Mouse (Mus musculus): ENCODE results near the gene Ttc3. TPM values are rescaled to one million over a fixed set of nuclear protein-coding genes. Genes with fewer than 3 reads are reported as not detected.
A peak's percentile ranks its signal among the peaks of the same experiment; 100 is the strongest.

The Ttc3 gene
- polyA plus RNA-seq, 1 experiment from 2014 or later, result 101 TPM

DNA sequence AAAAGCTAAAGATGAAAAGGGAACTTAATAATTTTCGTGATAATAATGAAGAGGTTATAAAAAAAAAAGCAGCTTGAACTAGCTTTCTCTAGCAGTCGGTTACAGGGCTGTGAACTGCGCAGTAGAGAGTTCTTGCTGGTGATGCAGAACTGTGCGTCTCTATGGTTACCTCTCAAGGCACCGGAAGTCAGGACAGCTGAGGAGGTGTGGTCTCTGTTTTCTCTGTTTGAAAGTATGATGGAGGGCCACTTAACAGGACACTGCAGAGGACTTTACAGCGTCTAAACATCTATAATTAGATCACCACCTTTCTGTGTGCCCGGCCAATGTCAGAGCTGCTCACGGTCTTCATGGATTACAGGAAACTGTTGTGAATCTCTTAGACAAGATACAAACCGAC lies 16.0 kb upstream of the Ttc3 start:
- H3K9me3 ChIP-seq (ENCODE audit: control insufficient read depth, low read length), result no peaks in the 10 kb centered on the region
- no peaks in the 10 kb centered on the region for H3K36me3 ChIP-seq (ENCODE audit: control insufficient read depth, insufficient read depth, low read length)
- DNase-seq (ENCODE audit: low spot score) (no peak), ATAC-seq (replicated peaks; ENCODE audit: low FRiP score) (no peak)
- H3K27ac ChIP-seq (ENCODE audit: low read depth, low read length), result no peak overlapping the region
- H3K27me3 ChIP-seq (replicated peaks; ENCODE audit: control insufficient read depth, insufficient read depth, low read length), result no peaks in the 10 kb centered on the region
- H3K9ac ChIP-seq (ENCODE audit: low read depth, low read length), result no peak overlapping the region
- no peak overlapping the region for H3K4me3 ChIP-seq (ENCODE audit: low read depth, low read length)
- H3K4me2 ChIP-seq, result no peak overlapping the region
- WGBS, result 41% methylated on average over 9 of the region's 9 CpGs
- peaks cover 6% of the 10 kb centered on the region; the same call in 1 of the 2 replicates for H3K4me1 ChIP-seq (replicated peaks; ENCODE audit: control insufficient read depth, insufficient read depth, low read length)

DNA sequence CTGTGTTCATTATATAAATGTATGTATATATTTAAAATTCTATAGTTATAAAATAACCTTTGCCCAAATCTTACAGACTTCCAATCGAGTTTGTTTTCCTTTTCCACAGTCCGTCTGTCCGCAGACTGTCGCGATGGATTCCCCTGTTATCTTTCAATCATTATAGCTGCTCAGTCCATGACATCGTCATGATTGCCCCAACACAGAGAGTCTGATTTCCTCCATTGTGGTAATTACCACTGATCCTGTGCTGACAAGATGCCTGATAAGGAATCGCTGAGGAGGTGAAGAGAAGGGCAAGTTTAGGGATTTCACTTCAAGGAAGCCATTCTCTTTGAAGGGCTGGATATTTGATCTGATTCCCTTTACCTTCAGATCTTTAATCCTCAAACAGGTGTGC lies 14.4 kb upstream of the Ttc3 start:
- Histone ChIP-seq H3K9me3 (ENCODE audit: control insufficient read depth, low read length) (no peaks in the 10 kb centered on the region), H3K36me3 (ENCODE audit: control insufficient read depth, insufficient read depth, low read length) (no peaks in the 10 kb centered on the region), H3K4me1 (replicated peaks; ENCODE audit: control insufficient read depth, insufficient read depth, low read length) (peaks cover 6% of the 10 kb centered on the region; the same call in 1 of the 2 replicates), H3K9ac (ENCODE audit: low read depth, low read length) (no peak overlapping the region), H3K27ac (ENCODE audit: low read depth, low read length) (no peak overlapping the region), H3K4me3 (ENCODE audit: low read depth, low read length) (no peak overlapping the region), H3K27me3 (replicated peaks; ENCODE audit: control insufficient read depth, insufficient read depth, low read length) (no peaks in the 10 kb centered on the region), H3K4me2 (no peak overlapping the region)
- DNase-seq (ENCODE audit: low spot score) (no peak), ATAC-seq (replicated peaks; ENCODE audit: low FRiP score) (no peak)
- 41% methylated on average over 7 of the region's 7 CpGs for WGBS

- ATAC-seq (replicated peaks; ENCODE audit: low FRiP score), result no peak
These were observed 13.5 kb upstream of the Ttc3 start for GRCm38 (mm10) chr16:94356776-94357494.

GRCm38 (mm10) chr16:94358091-94358490 lies 12.3 kb upstream of the Ttc3 start:
- no peaks in the 10 kb centered on the region for H3K36me3 ChIP-seq (ENCODE audit: control insufficient read depth, insufficient read depth, low read length)
- H3K4me2 ChIP-seq, result 0 out of 2 replicates have a peak overlapping the region, but pooled peaks have one; percentile 8
- H3K27me3 ChIP-seq (replicated peaks; ENCODE audit: control insufficient read depth, insufficient read depth, low read length), result no peaks in the 10 kb centered on the region
- DNase-seq (ENCODE audit: low spot score) (no peak), ATAC-seq (replicated peaks; ENCODE audit: low FRiP score) (peak; percentile 81)
- H3K4me1 ChIP-seq (replicated peaks; ENCODE audit: control insufficient read depth, insufficient read depth, low read length), result peaks cover 10% of the 10 kb centered on the region
- H3K9ac ChIP-seq (ENCODE audit: low read depth, low read length), result no peak overlapping the region
- no peak overlapping the region for H3K27ac ChIP-seq (ENCODE audit: low read depth, low read length)
- H3K4me3 ChIP-seq (ENCODE audit: low read depth, low read length), result no peak overlapping the region
- no peaks in the 10 kb centered on the region for H3K9me3 ChIP-seq (ENCODE audit: control insufficient read depth, low read length)
- 48% methylated on average over 3 of the region's 3 CpGs for WGBS

More at GRCm38 (mm10) chr16:94356776-94357494, 13.5 kb upstream of the Ttc3 start:
- H3K4me2 ChIP-seq, result no peak overlapping the region
- DNase-seq (ENCODE audit: low spot score), result no peak
- no peak overlapping the region for H3K27ac ChIP-seq (ENCODE audit: low read depth, low read length)
- H3K9ac ChIP-seq (ENCODE audit: low read depth, low read length), result no peak overlapping the region
- H3K4me3 ChIP-seq (ENCODE audit: low read depth, low read length), result no peak overlapping the region
- no peaks in the 10 kb centered on the region for H3K9me3 ChIP-seq (ENCODE audit: control insufficient read depth, low read length)
- no peaks in the 10 kb centered on the region for H3K27me3 ChIP-seq (replicated peaks; ENCODE audit: control insufficient read depth, insufficient read depth, low read length)
- H3K36me3 ChIP-seq (ENCODE audit: control insufficient read depth, insufficient read depth, low read length), result no peaks in the 10 kb centered on the region
- 65% methylated on average over 11 of the region's 11 CpGs for WGBS
- peaks cover 7% of the 10 kb centered on the region for H3K4me1 ChIP-seq (replicated peaks; ENCODE audit: control insufficient read depth, insufficient read depth, low read length)

DNA sequence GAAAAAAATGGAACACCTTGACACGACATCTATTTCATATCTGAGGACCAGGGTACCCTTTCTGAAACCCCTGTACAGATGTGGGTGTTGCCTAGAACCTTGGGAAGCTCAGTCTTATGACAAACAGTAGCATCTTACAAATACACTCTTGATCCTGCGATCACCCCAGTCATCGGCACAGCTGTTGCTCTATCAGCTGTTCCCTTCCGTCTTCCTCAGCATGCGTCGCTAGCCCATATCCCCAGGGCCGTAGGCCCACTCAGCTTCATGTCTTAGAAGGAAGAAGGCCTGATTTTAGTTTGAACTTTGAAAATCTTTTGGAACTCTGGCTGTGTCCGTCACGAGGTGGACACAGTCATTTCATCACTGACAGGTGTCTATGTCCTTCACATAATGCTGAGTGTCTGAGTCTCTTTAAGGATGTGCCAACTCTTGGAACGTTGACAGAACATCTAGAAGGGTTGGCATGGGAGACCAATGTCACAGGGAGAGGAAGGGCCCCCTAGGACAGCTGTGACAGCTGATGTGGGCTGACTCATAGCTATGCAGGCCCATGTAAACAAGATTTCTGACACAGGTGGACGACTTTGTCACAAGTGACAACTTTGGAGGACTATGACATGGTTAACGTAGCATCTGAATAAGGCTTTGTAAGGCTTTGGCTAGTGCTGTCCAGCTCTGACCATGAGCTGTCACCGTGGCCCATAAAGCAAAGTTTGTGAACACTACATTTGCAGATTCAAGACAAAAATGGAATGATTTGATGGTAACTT lies 9.7 kb upstream of the Ttc3 start:
- ATAC-seq (replicated peaks; ENCODE audit: low FRiP score) (no peak), DNase-seq (ENCODE audit: low spot score) (no peak)
- Histone ChIP-seq H3K36me3 (ENCODE audit: control insufficient read depth, insufficient read depth, low read length) (no peaks in the 10 kb centered on the region), H3K9me3 (ENCODE audit: control insufficient read depth, low read length) (no peaks in the 10 kb centered on the region), H3K27me3 (replicated peaks; ENCODE audit: control insufficient read depth, insufficient read depth, low read length) (no peaks in the 10 kb centered on the region), H3K4me2 (no peak overlapping the region), H3K27ac (ENCODE audit: low read depth, low read length) (no peak overlapping the region), H3K4me1 (replicated peaks; ENCODE audit: control insufficient read depth, insufficient read depth, low read length) (peaks cover 10% of the 10 kb centered on the region), H3K9ac (ENCODE audit: low read depth, low read length) (no peak overlapping the region), H3K4me3 (ENCODE audit: low read depth, low read length) (no peak overlapping the region)
- 86% methylated on average over 13 of the region's 13 CpGs for WGBS

GRCm38 (mm10) chr16:94362174-94362873 lies 8.1 kb upstream of the Ttc3 start:
- Histone ChIP-seq H3K4me1 (replicated peaks; ENCODE audit: control insufficient read depth, insufficient read depth, low read length) (peaks cover 10% of the 10 kb centered on the region), H3K4me3 (ENCODE audit: low read depth, low read length) (no peak overlapping the region), H3K4me2 (no peak overlapping the region), H3K36me3 (ENCODE audit: control insufficient read depth, insufficient read depth, low read length) (no peaks in the 10 kb centered on the region; the same call in 1 of the 2 replicates), H3K27ac (ENCODE audit: low read depth, low read length) (no peak overlapping the region), H3K9ac (ENCODE audit: low read depth, low read length) (no peak overlapping the region), H3K27me3 (replicated peaks; ENCODE audit: control insufficient read depth, insufficient read depth, low read length) (no peaks in the 10 kb centered on the region), H3K9me3 (ENCODE audit: control insufficient read depth, low read length) (no peaks in the 10 kb centered on the region)
- DNase-seq (ENCODE audit: low spot score) (no peak), ATAC-seq (replicated peaks; ENCODE audit: low FRiP score) (no peak; the same call in 1 of the 2 replicates)
- WGBS, result 48% methylated on average over 10 of the region's 10 CpGs

DNA sequence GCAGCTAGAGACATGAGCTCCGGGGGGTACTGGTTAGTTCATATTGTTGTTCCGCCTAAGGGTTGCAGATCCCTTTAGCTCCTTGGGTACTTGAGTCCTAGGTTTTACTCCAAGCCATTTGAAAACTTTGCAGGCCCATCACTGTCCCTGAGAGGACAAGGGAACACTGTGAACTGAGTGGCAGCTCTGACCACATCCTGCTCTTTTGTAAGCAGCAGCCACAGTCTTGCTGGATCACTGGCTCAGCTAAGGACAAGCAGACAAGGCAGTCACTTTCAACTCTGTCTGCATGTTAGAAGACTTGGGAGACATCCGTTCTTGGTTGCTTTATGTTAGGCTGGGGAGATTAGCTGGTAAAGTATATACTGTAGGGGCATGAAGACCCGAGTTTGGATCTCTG lies 6.6 kb upstream of the Ttc3 start:
- Histone ChIP-seq H3K4me1 (replicated peaks; ENCODE audit: control insufficient read depth, insufficient read depth, low read length) (peaks cover 4% of the 10 kb centered on the region), H3K4me2 (no peak overlapping the region), H3K36me3 (ENCODE audit: control insufficient read depth, insufficient read depth, low read length) (no peaks in the 10 kb centered on the region; the same call in 1 of the 2 replicates), H3K4me3 (ENCODE audit: low read depth, low read length) (no peak overlapping the region), H3K27ac (ENCODE audit: low read depth, low read length) (no peak overlapping the region), H3K9me3 (ENCODE audit: control insufficient read depth, low read length) (no peaks in the 10 kb centered on the region), H3K27me3 (replicated peaks; ENCODE audit: control insufficient read depth, insufficient read depth, low read length) (no peaks in the 10 kb centered on the region), H3K9ac (ENCODE audit: low read depth, low read length) (no peak overlapping the region)
- no peak for ATAC-seq (replicated peaks; ENCODE audit: low FRiP score)
- WGBS, result 80% methylated on average over 4 of the region's 4 CpGs
- no peak for DNase-seq (ENCODE audit: low spot score)

DNA sequence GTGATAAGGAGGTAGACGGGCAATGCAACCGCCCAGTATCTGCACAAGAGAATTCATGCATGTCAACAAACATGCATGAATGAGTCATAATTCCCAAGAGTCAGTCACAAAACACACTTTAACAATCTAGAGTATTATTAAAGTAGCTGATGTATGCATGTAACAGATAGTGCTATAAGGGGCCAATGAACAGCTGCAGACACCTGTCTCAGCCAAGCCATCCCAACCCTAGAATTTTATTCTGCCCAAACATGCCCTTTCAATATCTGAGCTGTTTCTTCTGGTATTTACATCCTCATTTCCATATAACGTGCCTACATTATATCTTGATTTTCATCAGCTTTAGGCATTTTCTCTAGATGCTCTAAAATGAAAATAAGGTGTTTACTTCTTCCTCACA lies 5.0 kb upstream of the Ttc3 start:
- H3K27me3 ChIP-seq (replicated peaks; ENCODE audit: control insufficient read depth, insufficient read depth, low read length), result no peaks in the 10 kb centered on the region
- H3K4me2 ChIP-seq, result no peak overlapping the region
- H3K27ac ChIP-seq (ENCODE audit: low read depth, low read length), result no peak overlapping the region
- H3K4me1 ChIP-seq (replicated peaks; ENCODE audit: control insufficient read depth, insufficient read depth, low read length), result peaks cover 13% of the 10 kb centered on the region
- ATAC-seq (replicated peaks; ENCODE audit: low FRiP score) (no peak), DNase-seq (ENCODE audit: low spot score) (no peak)
- no peak overlapping the region for H3K4me3 ChIP-seq (ENCODE audit: low read depth, low read length)
- WGBS, result 84% methylated on average over 3 of the region's 3 CpGs
- H3K36me3 ChIP-seq (ENCODE audit: control insufficient read depth, insufficient read depth, low read length), result no peaks in the 10 kb centered on the region; the same call in 1 of the 2 replicates
- H3K9me3 ChIP-seq (ENCODE audit: control insufficient read depth, low read length), result no peaks in the 10 kb centered on the region
- H3K9ac ChIP-seq (ENCODE audit: low read depth, low read length), result no peak overlapping the region

Data from liver, embryonic 11.5 days (tissue).